Mouse (Mus musculus): Measurements from ENCODE around the gene Diaph3.
A peak's percentile ranks its signal among the peaks of the same experiment; 100 is the strongest.

Diaph3 gene

GRCm38 (mm10) chr14:87083911-87084310 lies 57.1 kb downstream of the Diaph3 start:
- DNase-seq (ENCODE audit: low spot score in 2 of 2), result peak in 1 of 2 experiments; percentile 8

DNA sequence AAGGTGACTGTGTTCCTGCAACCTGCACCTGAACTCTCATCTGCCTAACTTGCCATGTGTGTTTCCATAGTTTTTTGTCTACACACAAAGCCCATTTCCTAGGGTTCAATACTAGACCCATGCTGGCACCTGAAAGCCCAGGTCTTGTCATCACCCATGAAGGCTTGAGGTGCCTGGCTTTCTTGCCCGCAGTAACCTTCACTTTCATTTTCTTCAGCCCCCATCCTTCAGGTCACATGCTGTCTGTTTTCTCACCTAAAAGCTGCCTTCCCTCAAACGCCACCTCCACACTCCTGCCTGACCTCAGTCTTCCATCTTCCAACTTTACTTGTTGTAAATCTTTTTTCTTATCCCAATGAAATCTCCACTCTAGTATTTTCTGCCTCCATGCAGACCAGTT lies 61.3 kb downstream of the Diaph3 start:
- DNase-seq (ENCODE audit: low spot score in 2 of 2), result no peak

DNA sequence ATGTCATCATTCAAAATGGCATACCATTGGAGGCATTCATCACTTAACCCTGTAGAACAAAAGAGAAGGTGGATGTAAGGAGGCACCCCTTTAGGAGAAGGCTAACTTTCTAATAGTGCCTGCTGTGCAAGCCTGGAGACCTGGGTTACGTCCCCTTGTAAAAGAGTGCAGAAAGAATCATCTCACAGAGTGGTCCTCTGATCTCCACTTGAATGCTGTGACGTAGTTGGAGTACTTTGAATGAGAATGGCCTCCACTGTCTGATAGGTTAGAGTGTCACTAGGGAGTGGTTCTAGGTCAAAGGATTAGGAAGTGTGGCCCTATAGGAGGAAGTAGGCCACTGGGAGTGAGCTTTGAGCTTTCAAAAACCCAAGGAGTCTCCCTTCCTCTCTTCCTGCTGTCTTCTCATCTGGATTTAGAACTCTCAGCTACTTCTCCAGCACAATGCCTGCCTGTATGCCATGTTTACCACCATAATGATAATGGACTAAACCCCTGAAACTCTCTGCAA lies 66.0 kb downstream of the Diaph3 start:
- DNase-seq (ENCODE audit: low spot score in 2 of 2), result no peak

- no peak for DNase-seq (ENCODE audit: low spot score in 2 of 2)
Measured at GRCm38 (mm10) chr14:87064281-87064680, 76.8 kb downstream of the Diaph3 start.

GRCm38 (mm10) chr14:87056169-87056568 lies 84.9 kb downstream of the Diaph3 start:
- no peak for DNase-seq (ENCODE audit: low spot score in 2 of 2)

- no peak for DNase-seq (ENCODE audit: low spot score in 2 of 2)
Measured at GRCm38 (mm10) chr14:87051187-87051586, 89.8 kb downstream of the Diaph3 start.

DNA sequence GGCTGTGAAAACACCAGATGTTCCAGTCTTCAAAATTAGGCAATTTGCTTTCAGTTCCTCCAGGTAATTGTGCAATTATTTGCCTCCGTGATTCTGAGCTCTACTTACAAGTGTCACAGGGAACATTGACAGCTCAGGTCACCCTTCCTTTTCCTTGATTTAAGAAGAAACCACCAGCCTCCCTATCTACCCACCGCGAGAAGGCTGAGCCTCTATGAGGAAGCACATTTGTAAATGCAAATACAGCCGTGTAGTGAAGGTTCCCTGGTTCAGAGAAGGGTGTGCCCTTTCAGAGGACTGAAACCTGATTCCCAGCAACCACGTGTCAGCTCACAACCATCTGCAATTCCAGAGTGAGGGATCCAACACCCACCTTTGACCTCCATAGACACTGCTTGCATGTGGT lies 96.6 kb downstream of the Diaph3 start:
- no peak for DNase-seq (ENCODE audit: low spot score in 2 of 2)

GRCm38 (mm10) chr14:87020240-87020639 lies 120.8 kb downstream of the Diaph3 start:
- DNase-seq (ENCODE audit: low spot score in 2 of 2), result no peak

GRCm38 (mm10) chr14:87019687-87020086 lies 121.3 kb downstream of the Diaph3 start:
- peak in 1 of 2 experiments; percentile 35 for DNase-seq (ENCODE audit: low spot score in 2 of 2)

DNA sequence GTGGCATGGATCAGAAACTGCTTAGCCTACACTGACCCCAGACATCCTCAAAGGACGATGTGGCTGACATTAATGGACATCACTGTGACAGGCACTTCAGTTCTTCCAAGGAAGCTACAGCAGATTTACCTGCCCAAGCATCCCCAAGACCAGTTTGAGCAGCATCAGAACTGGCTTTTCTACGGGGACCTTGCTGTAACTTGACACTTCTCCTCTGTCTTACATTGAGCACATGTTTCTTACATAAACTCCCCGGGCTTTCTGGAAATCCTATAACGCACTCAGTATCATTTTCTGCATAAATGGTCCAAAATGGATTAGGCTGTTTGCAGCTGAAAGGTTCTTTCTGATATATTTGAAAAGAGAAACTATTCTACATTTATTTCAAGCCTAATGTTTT lies 143.7 kb downstream of the Diaph3 start:
- no peak for DNase-seq (ENCODE audit: low spot score in 2 of 2)

DNA sequence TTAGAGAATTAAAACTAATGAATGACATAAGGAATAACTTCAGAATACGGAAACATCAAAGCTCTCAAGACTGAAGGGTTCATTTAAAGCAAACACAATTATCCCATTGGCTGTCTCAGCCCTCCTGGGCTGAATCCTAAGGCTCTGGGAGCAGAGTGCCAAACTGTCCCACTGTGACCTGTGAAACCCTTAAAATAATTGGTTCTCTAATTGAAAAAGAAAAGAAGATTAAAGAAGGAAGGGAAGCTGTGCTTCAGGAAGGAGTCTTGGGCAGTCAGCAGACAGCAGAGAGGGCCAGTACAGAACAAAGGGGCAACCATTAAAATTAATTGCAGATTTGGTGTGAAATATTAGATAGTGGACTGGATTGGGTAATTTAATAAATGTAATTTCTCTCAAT lies 189.9 kb downstream of the Diaph3 start:
- DNase-seq (ENCODE audit: low spot score in 2 of 2), result no peak

GRCm38 (mm10) chr14:86937953-86938352 lies 203.1 kb downstream of the Diaph3 start:
- DNase-seq (ENCODE audit: low spot score in 2 of 2), result no peak

DNA sequence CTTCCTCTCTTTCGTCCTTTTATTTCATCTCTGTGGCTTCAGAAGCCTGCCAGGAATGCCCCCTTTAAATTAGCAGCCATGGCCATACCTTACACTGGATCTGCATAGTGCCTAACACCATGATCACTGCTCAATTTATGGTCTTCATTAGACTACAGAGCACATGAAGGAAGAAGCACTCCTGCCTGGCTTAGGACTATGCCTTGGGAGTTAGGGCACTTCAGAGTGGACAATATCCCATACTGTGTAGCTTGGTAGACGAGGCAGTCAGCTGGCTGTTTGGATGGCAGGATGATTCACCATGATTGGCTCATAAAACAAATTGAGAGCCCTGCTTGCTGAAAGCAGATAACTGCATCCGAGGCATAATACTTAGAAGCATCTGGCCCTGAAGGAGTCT lies 204.6 kb downstream of the Diaph3 start:
- DNase-seq (ENCODE audit: low spot score in 2 of 2), result no peak

DNA sequence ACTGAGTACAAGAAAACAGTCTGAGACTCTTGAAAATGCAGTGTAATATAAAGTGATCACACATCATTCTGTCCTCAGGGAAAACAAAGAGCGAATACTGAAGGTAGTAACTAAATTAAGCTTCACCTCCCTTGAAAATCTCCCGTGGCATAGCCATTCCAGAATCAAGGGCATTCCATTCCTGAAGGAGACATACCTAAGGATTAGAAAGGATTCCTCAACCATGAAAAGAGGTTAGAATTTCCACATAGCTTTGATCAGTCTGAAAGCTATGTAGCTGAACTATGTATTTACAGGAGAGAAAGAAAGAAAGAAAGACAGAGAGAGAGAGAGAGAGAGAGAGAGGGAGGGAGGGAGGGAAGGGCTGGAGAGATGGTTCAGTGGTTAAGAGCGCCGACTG lies 210.3 kb downstream of the Diaph3 start:
- no peak for DNase-seq (ENCODE audit: low spot score in 2 of 2)

DNA sequence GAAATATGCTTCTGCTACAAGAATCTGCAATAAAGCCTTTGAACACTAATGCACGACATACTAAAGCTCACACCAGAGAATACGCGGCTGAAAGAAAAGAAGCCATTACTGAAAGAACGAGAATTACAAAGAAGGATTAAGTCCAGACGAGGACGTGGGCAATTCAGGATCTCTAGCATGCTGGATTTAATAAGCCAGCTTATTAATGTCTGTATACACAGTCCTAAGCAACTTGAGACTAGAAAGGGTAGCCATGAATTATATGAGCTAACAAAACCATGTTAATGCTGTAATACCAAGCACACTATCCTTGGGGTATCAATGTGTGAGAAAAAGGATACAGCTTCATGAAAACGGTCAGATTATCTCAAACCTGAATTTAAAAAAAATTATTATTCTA lies 214.2 kb downstream of the Diaph3 start:
- no peak for DNase-seq (ENCODE audit: low spot score in 2 of 2)

DNA sequence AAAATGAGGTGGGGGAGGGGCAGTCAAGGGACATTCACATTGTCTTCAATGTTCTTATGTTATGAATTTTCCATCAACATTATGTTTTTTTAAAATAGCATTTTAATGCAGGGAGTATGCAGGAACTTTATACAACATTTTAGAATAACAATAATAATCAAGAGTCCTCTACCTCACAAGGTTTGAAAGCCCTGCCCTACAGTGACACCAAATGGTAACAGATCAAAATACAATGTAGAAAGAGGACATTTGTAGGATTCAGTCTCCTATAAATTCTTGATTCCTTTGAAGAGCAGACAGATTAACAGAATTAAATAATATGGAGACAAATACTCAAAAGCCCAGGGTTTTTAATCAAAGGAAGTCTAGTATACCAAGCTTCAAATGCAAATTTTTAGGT lies 242.1 kb downstream of the Diaph3 start:
- DNase-seq (ENCODE audit: low spot score in 2 of 2), result no peak

GRCm38 (mm10) chr14:86889070-86889804 lies 251.8 kb downstream of the Diaph3 start:
- DNase-seq (ENCODE audit: low spot score in 2 of 2), result no peak

GRCm38 (mm10) chr14:86885417-86886098 lies 255.5 kb downstream of the Diaph3 start:
- DNase-seq (ENCODE audit: low spot score in 2 of 2), result no peak

- DNase-seq (ENCODE audit: low spot score in 2 of 2), result peak in 1 of 2 experiments; percentile 75
Measured at GRCm38 (mm10) chr14:86869536-86869935, 271.5 kb downstream of the Diaph3 start.

DNA sequence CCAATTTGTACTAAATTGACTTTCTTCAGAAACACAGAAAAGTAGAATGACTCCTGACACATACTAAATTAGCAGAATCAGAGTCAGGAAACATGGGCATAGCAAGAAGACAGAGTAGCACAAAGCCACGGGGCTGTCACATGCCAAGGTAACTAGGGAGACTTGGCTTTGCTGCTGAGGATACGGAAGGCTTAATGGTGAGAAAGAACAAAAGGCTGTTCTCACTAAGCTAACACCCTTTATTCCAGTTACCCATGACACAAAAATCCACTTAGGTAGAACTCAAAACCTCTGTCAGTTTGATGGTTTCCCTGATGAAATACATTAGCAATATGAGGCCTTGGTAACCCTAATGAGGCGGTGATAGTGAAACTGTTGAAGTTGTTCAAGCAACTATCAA lies 273.9 kb downstream of the Diaph3 start:
- no peak for DNase-seq (ENCODE audit: low spot score in 2 of 2)

DNA sequence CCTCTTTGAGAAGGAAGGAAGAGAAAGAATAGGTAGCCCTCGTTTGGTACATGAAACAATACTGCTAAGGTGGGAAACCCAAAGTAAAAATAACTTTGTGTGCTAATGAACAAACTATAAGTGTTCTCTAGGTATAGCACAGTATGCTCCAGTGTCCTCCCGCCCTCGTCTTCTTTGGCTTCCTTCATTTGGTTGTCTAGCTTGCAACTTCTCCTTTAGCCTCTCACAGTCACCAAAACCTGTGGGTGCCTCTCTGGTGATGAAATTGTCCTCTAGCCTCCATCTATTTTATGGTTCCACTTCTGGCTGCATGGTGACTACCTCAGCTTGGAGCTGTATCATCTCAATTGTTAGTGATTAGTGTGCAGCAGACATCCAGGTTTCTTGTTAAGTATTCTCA lies 277.0 kb downstream of the Diaph3 start:
- DNase-seq (ENCODE audit: low spot score in 2 of 2), result no peak

DNA sequence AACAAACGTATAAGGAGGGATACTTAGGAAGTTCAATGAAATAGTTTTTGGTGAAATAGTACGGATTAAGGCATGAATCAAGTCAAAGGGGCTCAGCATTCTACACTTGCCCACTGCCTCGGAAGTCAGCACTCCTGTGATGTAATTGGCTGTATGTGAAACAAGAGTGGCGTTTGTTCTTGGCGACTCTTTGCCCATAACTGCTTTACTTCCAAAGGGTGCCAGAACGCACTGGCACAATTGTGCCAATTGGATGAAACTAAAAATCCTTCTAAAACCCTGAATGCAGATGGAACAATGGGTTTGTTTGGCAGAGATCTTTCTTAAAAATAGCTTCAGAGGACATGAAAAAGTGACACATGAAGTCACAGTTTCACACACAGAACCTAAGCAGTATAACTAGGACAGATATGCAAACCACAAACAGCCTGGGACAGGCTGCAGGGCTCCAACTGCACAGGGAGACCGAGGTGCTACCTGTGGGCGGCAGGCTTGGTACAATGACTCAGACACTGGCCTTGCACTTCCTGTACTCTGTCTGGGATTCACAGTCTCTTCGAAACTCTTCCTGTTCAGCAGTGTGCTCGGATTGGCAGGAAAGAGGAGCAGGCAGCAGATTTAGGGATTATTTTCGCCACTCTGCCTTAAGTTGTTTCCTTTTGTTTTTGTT lies 279.6 kb downstream of the Diaph3 start:
- no peak for DNase-seq (ENCODE audit: low spot score in 2 of 2)
